Mouse (Mus musculus) lung, postnatal 0 days (tissue): ENCODE measurements around the gene Nog.

Experiments
- CTCF ChIP-seq: IDR thresholded peaks from 2 replicates; pipeline ENCODE4 v1.5.1; 2016; ENCODE audit warnings: antibody characterized with exemption, mild to moderate bottlenecking
- EP300 ChIP-seq: IDR thresholded peaks from 2 replicates; pipeline ENCODE4 v1.6.1; 2016; ENCODE audit warnings: antibody characterized with exemption, mild to moderate bottlenecking, control low read depth

DNA sequence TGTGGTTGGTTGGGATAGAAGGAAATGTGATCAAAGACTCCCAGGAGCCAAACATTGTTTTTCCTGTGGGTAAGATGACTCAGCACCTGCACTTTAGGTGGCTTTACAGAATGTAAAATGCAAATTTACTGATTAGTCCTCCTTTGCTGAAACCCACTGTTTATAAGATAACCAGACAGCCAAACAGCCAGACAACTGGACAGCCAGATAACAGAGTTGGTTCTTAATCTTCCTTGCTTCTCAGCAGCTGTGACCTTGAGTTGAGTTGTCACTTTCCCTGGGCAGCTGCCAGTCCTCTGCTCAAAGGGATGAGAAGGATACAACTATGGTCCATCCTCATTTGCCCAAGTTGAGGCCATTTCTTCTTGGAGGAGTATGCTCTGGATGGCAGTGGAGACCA, 35.8 kb upstream of the Nog start:
- TF ChIP-seq EP300 (no peak), CTCF (no peak)
